Mouse (Mus musculus) forebrain, embryonic 10.5 days (tissue): ENCODE measurements at regions not wholly inside any gene's neighbourhood (a gene's known extent, or its start where the extent isn't known, plus 50 kb on each side); places are given as distances from the start of the nearest gene placed in this dataset.

ENCODE experiments used
- DNase-seq: peaks from one replicate; pipeline ENCODE4 v3.0.0-alpha.2; 2017; ENCODE audit warnings: low spot score; ENCODE audit errors: extremely low spot score
- H3K27ac ChIP-seq: fragments of 300-500 bp; sonication (generic); 2 replicates; pipeline ENCODE4 v1.5.1; 2016; ENCODE audit warnings: mild to moderate bottlenecking
- H3K27me3 ChIP-seq: fragments of 300-500 bp; sonication (generic); 2 replicates; pipeline ENCODE4 v1.6.1; 2016; ENCODE audit warnings: mild to moderate bottlenecking; ENCODE audit not compliant: poor library complexity, severe bottlenecking
- H3K36me3 ChIP-seq: fragments of 300-500 bp; sonication (generic); replicated peaks from 2 replicates; pipeline ENCODE4 v1.6.1; 2016; ENCODE audit warnings: mild to moderate bottlenecking, moderate library complexity
- H3K4me1 ChIP-seq: fragments of 300-500 bp; sonication (generic); 2 replicates; pipeline ENCODE4 v1.6.1; 2016
- H3K4me3 ChIP-seq: fragments of 300-500 bp; sonication (generic); 2 replicates; pipeline ENCODE4 v1.5.1; 2016; ENCODE audit warnings: mild to moderate bottlenecking, moderate library complexity
- H3K9me3 ChIP-seq: fragments of 300-500 bp; sonication (generic); 2 replicates; pipeline ENCODE4 v1.6.1; 2016; ENCODE audit warnings: mild to moderate bottlenecking, moderate library complexity
- WGBS: fragments of 180-500 bp; shearing (Covaris S2); methylation state at CpG from one replicate; pipeline ENCODE4 v1.1.7; 2016; 5-methylcytosine and 5-hydroxymethylcytosine counted together

GRCm38 (mm10) chr7:129909730-129910129 lies 318.1 kb downstream of the Wdr11 start:
- Histone ChIP-seq H3K4me3 (no peak overlapping the region), H3K9me3 (no peaks in the 10 kb centered on the region), H3K27me3 (no peaks in the 10 kb centered on the region; the same call in 1 of the 2 replicates), H3K36me3 (no peaks in the 10 kb centered on the region), H3K4me1 (no peaks in the 10 kb centered on the region), H3K27ac (no peak overlapping the region)
- 82% methylated on average over 1 of the region's 1 CpGs for WGBS
- DNase-seq = no peak

GRCm38 (mm10) chr7:129910826-129911225 lies 319.2 kb downstream of the Wdr11 start:
- Histone ChIP-seq H3K4me1 (no peaks in the 10 kb centered on the region), H3K27ac (no peak overlapping the region), H3K27me3 (no peaks in the 10 kb centered on the region; the same call in 1 of the 2 replicates), H3K9me3 (no peaks in the 10 kb centered on the region), H3K4me3 (no peak overlapping the region), H3K36me3 (no peaks in the 10 kb centered on the region)
- DNase-seq = no peak
- 91% methylated on average over 3 of the region's 3 CpGs for WGBS

GRCm38 (mm10) chr7:129914871-129915270 lies 323.2 kb downstream of the Wdr11 start:
- no peaks in the 10 kb centered on the region for H3K36me3 ChIP-seq
- WGBS = 94% methylated on average over 6 of the region's 6 CpGs
- H3K4me3 ChIP-seq = no peak overlapping the region
- peaks cover 18% of the 10 kb centered on the region for H3K4me1 ChIP-seq
- no peak for DNase-seq
- H3K27ac ChIP-seq = no peak overlapping the region
- H3K27me3 ChIP-seq = no peaks in the 10 kb centered on the region
- no peaks in the 10 kb centered on the region for H3K9me3 ChIP-seq

GRCm38 (mm10) chr7:129918240-129919200 lies 326.9 kb downstream of the Wdr11 start:
- H3K27me3 ChIP-seq = no peaks in the 10 kb centered on the region
- WGBS = 92% methylated on average over 18 of the region's 18 CpGs
- H3K27ac ChIP-seq = peak overlapping the region; percentile 22; the same call in 1 of the 2 replicates
- peaks cover 40% of the 10 kb centered on the region for H3K4me1 ChIP-seq
- no peaks in the 10 kb centered on the region for H3K9me3 ChIP-seq
- no peak for DNase-seq
- no peaks in the 10 kb centered on the region for H3K36me3 ChIP-seq
- no peak overlapping the region for H3K4me3 ChIP-seq

GRCm38 (mm10) chr7:129922291-129922690 lies 330.6 kb downstream of the Wdr11 start:
- Histone ChIP-seq H3K9me3 (no peaks in the 10 kb centered on the region), H3K4me1 (peaks cover 40% of the 10 kb centered on the region), H3K27ac (peak overlapping the region; percentile 82), H3K36me3 (no peaks in the 10 kb centered on the region), H3K4me3 (no peak overlapping the region), H3K27me3 (no peaks in the 10 kb centered on the region)
- 65% methylated on average over 7 of the region's 7 CpGs for WGBS
- no peak for DNase-seq

- Histone ChIP-seq H3K27ac (no peak overlapping the region), H3K4me1 (peaks cover 7% of the 10 kb centered on the region; the same call in 1 of the 2 replicates), H3K36me3 (no peaks in the 10 kb centered on the region), H3K27me3 (no peaks in the 10 kb centered on the region), H3K9me3 (no peaks in the 10 kb centered on the region), H3K4me3 (no peak overlapping the region)
- DNase-seq = no peak
- WGBS = 84% methylated on average over 6 of the region's 6 CpGs
Measured at GRCm38 (mm10) chr7:129936731-129937130, 345.1 kb downstream of the Wdr11 start.

- Histone ChIP-seq H3K36me3 (no peaks in the 10 kb centered on the region), H3K4me3 (no peak overlapping the region), H3K4me1 (peaks cover 7% of the 10 kb centered on the region; the same call in 1 of the 2 replicates), H3K9me3 (no peaks in the 10 kb centered on the region), H3K27ac (no peak overlapping the region), H3K27me3 (no peaks in the 10 kb centered on the region)
- 94% methylated on average over 6 of the region's 6 CpGs for WGBS
- no peak for DNase-seq
Measured at GRCm38 (mm10) chr7:129937715-129938114, 346.1 kb downstream of the Wdr11 start.

GRCm38 (mm10) chr7:129938141-129938540 lies 346.5 kb downstream of the Wdr11 start:
- Histone ChIP-seq H3K4me3 (no peak overlapping the region), H3K27me3 (no peaks in the 10 kb centered on the region), H3K36me3 (no peaks in the 10 kb centered on the region), H3K27ac (no peak overlapping the region), H3K4me1 (peaks cover 7% of the 10 kb centered on the region; the same call in 1 of the 2 replicates), H3K9me3 (no peaks in the 10 kb centered on the region)
- 86% methylated on average over 10 of the region's 10 CpGs for WGBS
- no peak for DNase-seq

GRCm38 (mm10) chr7:129939266-129939665 lies 347.6 kb downstream of the Wdr11 start:
- Histone ChIP-seq H3K4me1 (0 out of 2 replicates have a peak, but pooled peaks cover 7% of the 10 kb centered on the region), H3K27ac (no peak overlapping the region), H3K4me3 (no peak overlapping the region), H3K27me3 (no peaks in the 10 kb centered on the region), H3K9me3 (no peaks in the 10 kb centered on the region), H3K36me3 (no peaks in the 10 kb centered on the region)
- WGBS = 88% methylated on average over 5 of the region's 5 CpGs
- DNase-seq = no peak

GRCm38 (mm10) chr7:129941311-129942029 lies 349.8 kb downstream of the Wdr11 start:
- no peak overlapping the region for H3K27ac ChIP-seq
- no peaks in the 10 kb centered on the region for H3K36me3 ChIP-seq
- DNase-seq = no peak
- H3K4me3 ChIP-seq = no peak overlapping the region
- WGBS = 77% methylated on average over 9 of the region's 9 CpGs
- H3K9me3 ChIP-seq = no peaks in the 10 kb centered on the region
- 0 out of 2 replicates have a peak, but pooled peaks cover 7% of the 10 kb centered on the region for H3K4me1 ChIP-seq
- H3K27me3 ChIP-seq = no peaks in the 10 kb centered on the region

- Histone ChIP-seq H3K27ac (no peak overlapping the region), H3K4me1 (no peaks in the 10 kb centered on the region), H3K9me3 (no peaks in the 10 kb centered on the region; the same call in 1 of the 2 replicates), H3K4me3 (no peak overlapping the region), H3K27me3 (no peaks in the 10 kb centered on the region), H3K36me3 (no peaks in the 10 kb centered on the region)
- 72% methylated on average over 8 of the region's 8 CpGs for WGBS
- DNase-seq = no peak
Measured at GRCm38 (mm10) chr7:129948613-129949110, 357.0 kb downstream of the Wdr11 start.

GRCm38 (mm10) chr7:129950456-129950855 lies 358.8 kb downstream of the Wdr11 start:
- 94% methylated on average over 1 of the region's 1 CpGs for WGBS
- Histone ChIP-seq H3K27me3 (no peaks in the 10 kb centered on the region), H3K27ac (no peak overlapping the region), H3K4me3 (no peak overlapping the region), H3K36me3 (no peaks in the 10 kb centered on the region), H3K4me1 (no peaks in the 10 kb centered on the region), H3K9me3 (no peaks in the 10 kb centered on the region; the same call in 1 of the 2 replicates)
- DNase-seq = no peak
